In the genomic region with DNA sequence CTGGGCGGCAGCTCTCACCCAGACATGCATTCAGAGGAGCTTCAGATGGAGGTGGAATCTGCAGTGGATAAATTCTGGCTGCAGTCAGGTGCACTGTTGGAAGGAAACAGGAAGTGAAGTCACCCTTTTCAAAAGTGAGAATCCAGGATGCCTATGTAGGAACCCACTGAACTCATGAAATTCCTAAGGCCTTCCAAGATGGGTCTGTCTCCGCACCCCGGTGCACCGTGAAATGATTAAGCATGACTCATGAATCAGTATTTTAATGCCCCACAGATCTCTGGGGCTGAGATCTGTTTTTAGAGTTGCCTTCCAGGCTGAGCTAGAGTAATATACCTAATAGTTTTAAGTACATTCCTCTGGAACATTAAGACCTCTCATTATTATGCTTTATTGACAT, we compare ENCODE assay signal across 27 mouse cellular contexts. TPM values are rescaled to one million over a fixed set of nuclear protein-coding genes. Genes with fewer than 3 reads are reported as not detected.
DNase-seq lines count a peak whose midpoint lies in the region; ATAC-seq and TF ChIP-seq lines count a peak whose summit lies in the region.
"Had no signal": no experiment of that assay in that cellular context is flagged by ENCODE, and none has a peak within 500 bp of the region (broad histone marks: within the 10 kb centered on the region; RNA-seq: fewer than 3 reads in every experiment).

No protein-coding gene starts in this region.

- DNase-seq in 3T3-L1 (ENCODE audit: low read depth, low spot score): peak; percentile 90
- peak; percentile 78 for DNase-seq in Muller cell, postnatal 12 days (ENCODE audit: inconsistent ontology term)
- DNase-seq in Patski (ENCODE audit: low read depth, low spot score): peak; percentile 67
- DNase-seq in frontal cortex, postnatal 25 days (ENCODE audit: low spot score in 2 of 2): no peak
- no peak for DNase-seq in testis, postnatal 14 days (ENCODE audit: low spot score)
- DNase-seq in left cerebral cortex, adult 11 months (ENCODE audit: low spot score): no peak
- DNase-seq: adrenal gland, adult 8-10 months; adrenal gland, postnatal 14 days; adrenal gland, postnatal 36 days; cerebellum, adult 18-20 months; cerebellum, adult 8-10 months; cerebellum, adult 9-11 months; cerebellum, postnatal 14 days; cerebellum, postnatal 36 days; embryo, embryonic 11 days; forebrain, postnatal 0 days had no signal

- ATAC-seq in Patski: peak; percentile 98
- ATAC-seq in intestine, embryonic 16.5 days: no peak
- ATAC-seq: activated CD4-positive, CD25-positive, alpha-beta regulatory T cell, adult 4 months; CD4-positive, CD25-positive, alpha-beta regulatory T cell, adult 4 months; forebrain, embryonic 13.5 days; forebrain, embryonic 15.5 days; forebrain, postnatal 0 days had no signal

- no peak for TF ChIP-seq POLR2A in embryonic fibroblast, embryonic 13.5 days (IDR thresholded peaks at IDR 0.05; ENCODE audit: low read depth, low read length)

- H3K27ac ChIP-seq in embryonic fibroblast, embryonic 13.5 days (ENCODE audit: insufficient read depth, low read length): peak overlapping the region; percentile 46; the same call in 1 of the 2 replicates
- H3K27ac ChIP-seq in intestine, embryonic 16.5 days (ENCODE audit: low read length): no peak overlapping the region
- H3K27ac ChIP-seq: embryonic facial prominence, embryonic 13.5 days; embryonic facial prominence, embryonic 15.5 days; forebrain, embryonic 13.5 days; forebrain, embryonic 15.5 days had no signal

- 84% methylated on average over 4 of the region's 4 CpGs for WGBS in intestine, embryonic 16.5 days

- no peak overlapping the region for H3K4me2 ChIP-seq in intestine, embryonic 16.5 days (ENCODE audit: low read depth, low read length)
- H3K4me2 ChIP-seq: embryonic facial prominence, embryonic 13.5 days; embryonic facial prominence, embryonic 15.5 days; forebrain, embryonic 13.5 days; forebrain, embryonic 15.5 days had no signal

- no peak overlapping the region for H3K4me3 ChIP-seq in embryonic fibroblast, embryonic 13.5 days (ENCODE audit: insufficient read depth, low read length)
- no peak overlapping the region for H3K4me3 ChIP-seq in intestine, embryonic 16.5 days (ENCODE audit: low read length)
- H3K4me3 ChIP-seq: embryonic facial prominence, embryonic 13.5 days; embryonic facial prominence, embryonic 15.5 days; forebrain, embryonic 13.5 days; forebrain, embryonic 15.5 days had no signal

- POLR2A ChIA-PET in Patski (lab: Charles Lee): no interaction called here

- H3K9ac ChIP-seq in intestine, embryonic 16.5 days (ENCODE audit: low read depth, low read length): no peak overlapping the region
- H3K9ac ChIP-seq: embryonic facial prominence, embryonic 13.5 days; embryonic facial prominence, embryonic 15.5 days; forebrain, embryonic 13.5 days; forebrain, embryonic 15.5 days; forebrain, postnatal 0 days had no signal

- H3K36me3 ChIP-seq in intestine, embryonic 16.5 days (ENCODE audit: control insufficient read depth, insufficient read depth, low read length): no peaks in the 10 kb centered on the region
- H3K36me3 ChIP-seq: embryonic facial prominence, embryonic 13.5 days; embryonic facial prominence, embryonic 15.5 days; forebrain, embryonic 15.5 days; G1E had no signal

- no peaks in the 10 kb centered on the region for H3K27me3 ChIP-seq in Patski
- no peaks in the 10 kb centered on the region for H3K27me3 ChIP-seq in intestine, embryonic 16.5 days (replicated peaks; ENCODE audit: control insufficient read depth, insufficient read depth, low read length)
- H3K27me3 ChIP-seq: embryonic facial prominence, embryonic 13.5 days; embryonic facial prominence, embryonic 15.5 days; forebrain, embryonic 13.5 days; forebrain, embryonic 15.5 days had no signal

- CTCF ChIA-PET in Patski (lab: Charles Lee): no interaction called here

- peaks cover 7% of the 10 kb centered on the region; the same call in 1 of the 2 replicates for H3K4me1 ChIP-seq in embryonic fibroblast, embryonic 13.5 days (ENCODE audit: control insufficient read depth, insufficient read depth, low read length)
- no peaks in the 10 kb centered on the region for H3K4me1 ChIP-seq in intestine, embryonic 16.5 days (ENCODE audit: control insufficient read depth, insufficient read depth, low read length)
- H3K4me1 ChIP-seq: embryonic facial prominence, embryonic 13.5 days; embryonic facial prominence, embryonic 15.5 days; forebrain, embryonic 13.5 days; forebrain, embryonic 15.5 days had no signal

- in situ Hi-C loops in Patski (cut with MboI; ENCODE audit: low pct_unique_long_range_greater_than_20kb): loop anchor here (25.0 kb wide), 1 partner anchor 797 kb away; a partner anchor contains a TSS

- H3K9me3 ChIP-seq in intestine, embryonic 16.5 days (ENCODE audit: control insufficient read depth, low read length): no peaks in the 10 kb centered on the region
- H3K9me3 ChIP-seq: embryonic facial prominence, embryonic 13.5 days; embryonic facial prominence, embryonic 15.5 days; forebrain, embryonic 13.5 days; forebrain, embryonic 15.5 days had no signal

- TF ChIP-seq CTCF in Patski (IDR thresholded peaks at IDR 0.05): no peak
- TF ChIP-seq CTCF in embryonic fibroblast, embryonic 13.5 days (IDR thresholded peaks at IDR 0.05; ENCODE audit: borderline replicate concordance, insufficient read depth, low read length): no peak

RNA-seq across cellular contexts. Expression of a gene that starts 0.5 kb away (rescaled TPM):
- polyA plus RNA-seq in Patski (2021): not detected
- not detected in 2 replicates for polyA plus RNA-seq in embryonic fibroblast, embryonic 13.5 days (2011; ENCODE audit: insufficient read length, low read depth, missing spikeins)
- not detected in 2 replicates for polyA plus RNA-seq in intestine, embryonic 16.5 days (2015; fragmentation: Nextera tagmentation; extraction: Ambion mirVana)
- polyA plus RNA-seq: activated CD4-positive, CD25-positive, alpha-beta regulatory T cell, adult 4 months; CD4-positive, CD25-positive, alpha-beta regulatory T cell, adult 4 months; embryonic facial prominence, embryonic 11.5 days; embryonic facial prominence, embryonic 13.5 days; forebrain, embryonic 11.5 days; forebrain, embryonic 13.5 days; forebrain, embryonic 15.5 days; forebrain, postnatal 0 days; G1E had no signal

RNA-seq across cellular contexts. Expression of a gene that starts 6.5 kb away (rescaled TPM):
- polyA plus RNA-seq in Patski (2021): not detected
- polyA plus RNA-seq in embryonic fibroblast, embryonic 13.5 days (2011; ENCODE audit: insufficient read length, low read depth, missing spikeins): not detected in 2 replicates
- polyA plus RNA-seq in intestine, embryonic 16.5 days (2015; fragmentation: Nextera tagmentation; extraction: Ambion mirVana): not detected in 2 replicates
- polyA plus RNA-seq: activated CD4-positive, CD25-positive, alpha-beta regulatory T cell, adult 4 months; CD4-positive, CD25-positive, alpha-beta regulatory T cell, adult 4 months; embryonic facial prominence, embryonic 11.5 days; embryonic facial prominence, embryonic 13.5 days; forebrain, embryonic 11.5 days; forebrain, embryonic 13.5 days; forebrain, embryonic 15.5 days; forebrain, postnatal 0 days; G1E had no signal

RNA-seq across cellular contexts. Expression of a gene that starts 9.2 kb away (rescaled TPM):
- not detected for polyA plus RNA-seq in Patski (2021)
- not detected in 2 replicates for polyA plus RNA-seq in embryonic fibroblast, embryonic 13.5 days (2011; ENCODE audit: insufficient read length, low read depth, missing spikeins)
- polyA plus RNA-seq in intestine, embryonic 16.5 days (2015; fragmentation: Nextera tagmentation; extraction: Ambion mirVana): not detected in 2 replicates
- polyA plus RNA-seq: activated CD4-positive, CD25-positive, alpha-beta regulatory T cell, adult 4 months; CD4-positive, CD25-positive, alpha-beta regulatory T cell, adult 4 months; embryonic facial prominence, embryonic 11.5 days; embryonic facial prominence, embryonic 13.5 days; forebrain, embryonic 11.5 days; forebrain, embryonic 13.5 days; forebrain, embryonic 15.5 days; forebrain, postnatal 0 days; G1E had no signal

RNA-seq across cellular contexts. Expression of a gene that starts 15.4 kb away (rescaled TPM):
- not detected for polyA plus RNA-seq in Patski (2021)
- not detected in 2 replicates for polyA plus RNA-seq in embryonic fibroblast, embryonic 13.5 days (2011; ENCODE audit: insufficient read length, low read depth, missing spikeins)
- not detected in 2 replicates for polyA plus RNA-seq in intestine, embryonic 16.5 days (2015; fragmentation: Nextera tagmentation; extraction: Ambion mirVana)
- polyA plus RNA-seq: activated CD4-positive, CD25-positive, alpha-beta regulatory T cell, adult 4 months; CD4-positive, CD25-positive, alpha-beta regulatory T cell, adult 4 months; embryonic facial prominence, embryonic 11.5 days; embryonic facial prominence, embryonic 13.5 days; forebrain, embryonic 11.5 days; forebrain, embryonic 13.5 days; forebrain, embryonic 15.5 days; forebrain, postnatal 0 days; G1E had no signal

RNA-seq across cellular contexts. Expression of a gene that starts 24.4 kb away (rescaled TPM):
- polyA plus RNA-seq in Patski (2021): not detected
- polyA plus RNA-seq in embryonic fibroblast, embryonic 13.5 days (2011; ENCODE audit: insufficient read length, low read depth, missing spikeins): not detected in 2 replicates
- not detected in 2 replicates for polyA plus RNA-seq in intestine, embryonic 16.5 days (2015; fragmentation: Nextera tagmentation; extraction: Ambion mirVana)
- polyA plus RNA-seq: activated CD4-positive, CD25-positive, alpha-beta regulatory T cell, adult 4 months; CD4-positive, CD25-positive, alpha-beta regulatory T cell, adult 4 months; embryonic facial prominence, embryonic 11.5 days; embryonic facial prominence, embryonic 13.5 days; forebrain, embryonic 11.5 days; forebrain, embryonic 13.5 days; forebrain, embryonic 15.5 days; forebrain, postnatal 0 days; G1E had no signal

Comparison
In these comparisons a context has a peak if more than half of its experiments do, and no peak if none do; other contexts are left out.
1. DNase-seq: peak in 3T3-L1 (single experiment), Muller cell, postnatal 12 days (single experiment) and Patski (single experiment); none in frontal cortex, postnatal 25 days (0 of 2), testis, postnatal 14 days (single experiment) and left cerebral cortex, adult 11 months (single experiment).